Mouse (Mus musculus): ENCODE data around the gene Smyd3.

Gene Smyd3

DNA sequence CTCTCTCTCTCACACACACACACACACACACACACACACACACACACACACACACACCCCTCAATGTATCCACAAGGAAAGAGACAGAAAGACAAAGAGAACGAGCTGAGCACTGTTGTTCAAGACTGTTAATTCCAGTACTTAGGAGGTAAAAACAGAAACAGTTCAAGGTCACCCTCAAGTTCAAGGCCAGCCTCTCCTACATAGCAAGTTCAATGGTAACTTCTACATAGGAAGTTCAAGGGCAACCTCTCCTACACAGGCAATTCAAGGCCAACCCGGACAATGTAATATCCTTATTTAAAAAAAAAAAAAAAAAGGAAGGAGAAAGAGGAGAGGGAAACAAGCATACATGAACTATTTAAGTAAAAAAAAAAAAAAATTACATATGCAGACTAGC lies 30.6 kb downstream of the Smyd3 start:
- CTCF ChIA-PET: interaction anchor here in 1 of 4 experiments (0.6 kb wide), 1 partner anchor 248 kb away, joined by 13 read pairs; no protein-coding TSS in a partner anchor
- POLR2A ChIA-PET: interaction anchor here (0.6 to 4.0 kb wide), 8 partner anchors 10 to 139 kb away, joined by 3 to 13 read pairs (median 4); no protein-coding TSS in a partner anchor

DNA sequence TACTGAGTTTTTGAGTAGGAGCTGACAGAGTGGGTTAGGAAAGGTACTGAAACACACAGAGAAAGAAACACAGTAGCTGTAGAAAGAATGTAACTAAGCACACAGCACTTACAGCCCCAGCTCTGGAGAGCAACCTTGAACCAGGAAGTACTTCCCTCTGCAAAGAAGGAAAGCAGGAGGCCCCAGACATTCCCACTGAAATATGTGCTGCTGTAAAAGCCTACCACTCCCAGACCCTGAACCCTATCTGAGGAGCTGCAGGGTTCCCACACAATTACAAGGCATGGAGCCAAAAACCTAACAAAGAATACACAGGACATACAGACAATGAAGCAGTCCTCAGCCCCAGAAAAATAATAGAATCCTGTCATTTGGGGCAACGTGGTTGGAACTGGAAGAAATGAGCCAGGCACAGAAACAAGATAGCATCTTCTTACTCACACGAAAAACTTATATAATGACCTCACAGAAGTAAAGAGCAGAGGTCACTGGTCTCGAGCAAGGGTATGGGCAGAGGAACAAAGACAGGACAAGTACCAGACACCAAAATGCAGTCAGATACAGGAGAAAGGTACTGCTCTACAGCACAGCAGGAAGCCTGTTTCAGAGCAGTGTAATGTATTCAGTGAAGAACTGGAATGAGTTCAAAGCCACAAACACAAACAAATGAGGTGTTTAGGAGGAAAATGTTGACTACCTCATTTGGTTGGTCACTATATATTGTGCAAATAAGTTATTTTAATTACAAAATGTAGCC lies 31.9 kb downstream of the Smyd3 start:
- POLR2A ChIA-PET: interaction anchor here in 2 of 4 experiments (1.0 to 1.9 kb wide), 3 partner anchors 10 to 21 kb away, joined by 3 to 4 read pairs (median 3); no protein-coding TSS in a partner anchor
- CTCF ChIA-PET: interaction anchor here in 2 of 4 experiments (0.6 to 1.5 kb wide), 2 partner anchors 17 to 26 kb away, joined by 5 to 6 read pairs; no protein-coding TSS in a partner anchor

DNA sequence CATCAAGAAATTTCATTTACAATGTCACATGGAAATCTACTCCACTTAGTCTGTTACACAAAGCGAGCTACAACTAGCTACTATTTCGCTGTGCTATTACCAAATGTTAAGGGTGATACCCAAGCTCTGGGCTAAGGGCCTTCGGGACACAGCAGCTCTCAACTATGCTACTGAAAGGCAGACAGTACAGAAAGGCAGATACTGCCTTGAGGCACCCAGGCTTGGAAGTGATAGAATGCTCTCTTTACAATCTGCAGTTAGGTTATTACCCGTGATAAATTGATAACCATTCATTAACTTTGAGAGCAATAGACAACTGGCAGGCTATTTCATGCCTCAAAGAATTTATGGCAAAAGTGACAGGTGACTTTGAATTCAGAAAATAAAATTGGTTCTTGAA lies 37.0 kb downstream of the Smyd3 start:
- POLR2A ChIA-PET: no interaction called here

GRCm38 (mm10) chr1:179477157-179477902 lies 40.5 kb downstream of the Smyd3 start:
- ChIA-PET CTCF (interaction anchor here in 2 of 4 experiments (1.0 to 1.7 kb wide), 5 partner anchors 9 to 950 kb away, joined by 3 to 5 read pairs (median 4); no protein-coding TSS in a partner anchor), POLR2A (interaction anchor here in 3 of 4 experiments (0.5 to 3.0 kb wide), 8 partner anchors 10 to 94 kb away, joined by 3 to 22 read pairs (median 3); partner anchors contain the start of gene Smyd3 (in 1 of the 3))

More for the DNA sequence above, 37.0 kb downstream of the Smyd3 start:
- CTCF ChIA-PET: no interaction called here

DNA sequence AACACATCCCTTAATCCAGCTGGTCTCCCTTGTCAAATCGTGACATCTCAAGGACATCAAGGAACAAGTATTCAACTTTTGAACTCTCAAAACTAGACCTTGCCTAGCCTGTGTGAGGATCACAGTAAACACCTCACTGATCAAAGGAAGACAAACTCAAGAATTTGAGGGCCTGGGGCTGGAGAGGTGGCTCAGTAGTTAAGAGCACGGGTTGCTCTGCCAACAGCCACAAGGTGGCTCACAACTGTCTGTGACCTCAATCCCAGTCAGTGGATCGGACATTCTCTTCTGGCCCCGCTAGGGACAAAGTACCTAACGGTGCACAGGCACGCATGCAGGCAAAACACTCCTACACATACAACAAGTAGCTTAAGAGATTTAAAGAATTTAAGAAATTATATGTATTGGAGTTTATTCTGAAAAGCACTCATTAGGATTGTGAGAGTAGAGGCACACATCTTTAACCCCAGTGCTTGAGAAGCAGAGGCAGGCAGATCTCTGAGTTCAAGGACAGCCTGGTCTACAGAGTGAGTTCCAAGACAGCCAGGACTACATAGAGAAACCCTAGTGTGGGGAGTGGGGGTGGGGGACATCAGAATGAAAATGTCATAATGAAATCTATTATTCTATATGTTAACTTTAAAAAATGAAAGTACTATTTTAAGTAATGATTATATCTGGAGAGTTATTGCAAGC lies 41.2 kb downstream of the Smyd3 start:
- POLR2A ChIA-PET: interaction anchor here in 2 of 4 experiments (0.9 to 3.0 kb wide), 8 partner anchors 9 to 68 kb away, joined by 3 to 22 read pairs (median 4); partner anchors contain the start of gene Smyd3 (in 1 of the 2)

DNA sequence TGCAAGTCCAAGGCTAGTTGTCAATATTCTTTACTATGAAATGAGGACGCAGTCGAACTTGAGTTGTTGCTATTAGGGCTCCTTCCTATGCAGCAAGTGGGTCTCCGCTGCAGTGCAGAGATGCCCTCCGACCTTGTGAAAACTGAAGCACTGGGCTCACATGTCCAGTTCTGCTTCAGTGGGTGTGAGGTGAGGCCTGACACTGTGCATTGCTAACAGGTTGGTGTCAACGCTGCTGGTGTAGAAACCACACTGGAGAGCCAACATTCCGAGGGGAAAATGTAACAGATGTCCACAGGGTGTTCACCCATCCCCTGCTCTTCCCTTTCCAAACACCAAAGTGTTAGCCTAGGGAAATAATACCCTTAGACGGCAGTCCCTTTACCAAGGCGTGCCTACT lies 43.1 kb downstream of the Smyd3 start:
- ChIA-PET POLR2A (interaction anchor here in 1 of 4 experiments (1.6 to 4.0 kb wide), 2 partner anchors 11 to 17 kb away, joined by 5 to 35 read pairs; no protein-coding TSS in a partner anchor), CTCF (interaction anchor here in 1 of 4 experiments (1.1 kb wide), 1 partner anchor 10 kb away, joined by 3 read pairs; no protein-coding TSS in a partner anchor)

More for the DNA sequence above, 41.2 kb downstream of the Smyd3 start:
- CTCF ChIA-PET: interaction anchor here in 2 of 4 experiments (0.7 to 1.7 kb wide), 5 partner anchors 8 to 949 kb away, joined by 3 to 5 read pairs (median 3); no protein-coding TSS in a partner anchor

DNA sequence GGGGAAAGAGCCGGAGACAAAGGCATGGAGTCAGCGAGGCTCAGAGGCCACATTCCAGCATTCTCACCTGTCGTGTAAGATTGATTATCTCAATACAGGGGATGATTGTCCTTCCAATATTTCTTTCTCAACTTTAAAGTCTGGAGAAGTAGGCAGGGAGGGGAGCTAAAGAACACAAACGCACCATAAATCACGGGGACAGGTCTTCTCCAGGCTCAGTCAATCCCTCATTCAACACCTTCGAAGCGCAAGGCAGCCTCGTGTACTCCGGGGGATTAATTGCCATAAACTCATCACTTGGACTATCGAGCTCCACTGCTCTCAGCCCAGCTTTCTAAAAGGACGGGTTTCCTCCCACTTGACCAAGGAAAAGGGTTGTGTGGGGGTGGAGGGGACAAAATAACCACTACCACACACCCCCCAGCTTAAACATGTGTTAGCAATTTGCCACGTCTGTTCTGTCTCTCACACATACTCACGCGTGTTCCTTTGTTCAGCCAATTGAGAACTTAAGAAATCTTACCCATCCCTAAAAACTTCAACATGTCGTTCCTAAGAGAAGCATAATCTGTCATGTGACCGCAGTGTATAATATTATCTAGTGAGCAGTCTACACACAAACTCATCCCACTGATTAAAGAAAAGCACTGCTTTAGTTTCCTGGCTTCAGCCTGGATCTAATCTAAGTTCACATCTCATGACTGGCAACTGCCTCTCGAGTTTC lies 43.8 kb downstream of the Smyd3 start:
- ChIA-PET CTCF (interaction anchor here in 2 of 4 experiments (0.6 to 1.1 kb wide), 3 partner anchors 9 to 1949 kb away, joined by 3 to 9 read pairs (median 5); no protein-coding TSS in a partner anchor), POLR2A (interaction anchor here in 3 of 4 experiments (0.6 to 4.0 kb wide), 10 partner anchors 9 to 387 kb away, joined by 3 to 35 read pairs (median 4); no protein-coding TSS in a partner anchor)

- CTCF ChIA-PET: interaction anchor here in 3 of 4 experiments (0.7 to 1.3 kb wide), 3 partner anchors 10 to 91 kb away, joined by 3 to 5 read pairs (median 4); no protein-coding TSS in a partner anchor
- POLR2A ChIA-PET: interaction anchor here in 2 of 4 experiments (0.8 to 2.9 kb wide), 9 partner anchors 8 to 934 kb away, joined by 3 to 16 read pairs (median 3); no protein-coding TSS in a partner anchor
Measured at GRCm38 (mm10) chr1:179467970-179468369, 49.9 kb downstream of the Smyd3 start.

- ChIA-PET POLR2A (interaction anchor here (0.6 to 3.8 kb wide), 26 partner anchors 9 to 925 kb away, joined by 3 to 35 read pairs (median 4); partner anchors contain the start of genes Smyd3 (in 2 of the 4) and Cnst (in 1 of the 4)), CTCF (interaction anchor here in 2 of 4 experiments (0.6 to 3.8 kb wide), 5 partner anchors 11 to 824 kb away, joined by 3 to 18 read pairs (median 4); no protein-coding TSS in a partner anchor)
Measured at GRCm38 (mm10) chr1:179462376-179462775, 55.5 kb downstream of the Smyd3 start.

DNA sequence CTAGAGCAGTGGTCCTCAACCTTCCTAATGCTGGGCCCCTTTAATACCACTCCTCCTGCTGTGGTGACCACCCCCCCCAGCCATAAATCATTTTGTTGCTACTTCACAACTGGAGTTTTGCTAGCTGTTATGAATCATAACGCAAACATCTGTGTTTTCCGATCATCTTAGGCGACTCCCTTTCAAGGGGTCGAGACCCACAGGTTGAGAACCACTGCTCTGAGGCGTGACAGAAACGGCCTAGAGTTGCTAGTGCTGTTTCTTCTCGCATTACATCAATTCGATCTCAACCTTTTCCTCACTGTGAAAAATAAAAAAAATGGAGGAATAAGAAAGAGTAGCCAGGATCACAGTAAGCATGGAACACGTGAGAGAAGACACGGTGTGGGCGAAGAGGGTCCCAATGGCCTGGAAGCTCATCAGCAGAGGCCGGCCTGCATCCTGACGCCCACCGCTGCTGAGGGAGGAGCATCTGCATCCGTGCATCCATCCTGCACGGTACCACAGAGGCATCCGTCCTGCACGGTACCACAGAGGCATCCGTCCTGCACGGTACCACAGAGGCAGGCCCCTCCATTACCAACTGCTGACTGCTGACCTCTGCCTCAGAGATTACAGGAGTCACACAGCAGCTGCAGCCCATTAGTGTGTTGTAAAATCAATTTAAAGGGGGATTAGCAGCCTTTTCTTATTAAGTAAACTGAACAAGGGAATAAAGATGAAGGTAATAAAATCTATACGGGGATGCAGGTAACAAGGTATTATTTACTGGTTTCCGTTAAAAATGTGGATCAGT lies 56.6 kb downstream of the Smyd3 start:
- POLR2A ChIA-PET: interaction anchor here in 1 of 4 experiments (0.6 to 3.8 kb wide), 10 partner anchors 9 to 160 kb away, joined by 3 to 35 read pairs (median 4); no protein-coding TSS in a partner anchor
- CTCF ChIA-PET: interaction anchor here (0.6 to 3.8 kb wide), 4 partner anchors 9 to 265 kb away, joined by 3 to 18 read pairs (median 3); no protein-coding TSS in a partner anchor

GRCm38 (mm10) chr1:179458987-179459368 lies 58.9 kb downstream of the Smyd3 start:
- CTCF ChIA-PET: interaction anchor here in 1 of 4 experiments (1.3 kb wide), 1 partner anchor 8 kb away, joined by 5 read pairs; no protein-coding TSS in a partner anchor
- POLR2A ChIA-PET: interaction anchor here in 1 of 4 experiments (0.8 to 3.5 kb wide), 7 partner anchors 8 to 57 kb away, joined by 3 to 16 read pairs (median 4); no protein-coding TSS in a partner anchor

DNA sequence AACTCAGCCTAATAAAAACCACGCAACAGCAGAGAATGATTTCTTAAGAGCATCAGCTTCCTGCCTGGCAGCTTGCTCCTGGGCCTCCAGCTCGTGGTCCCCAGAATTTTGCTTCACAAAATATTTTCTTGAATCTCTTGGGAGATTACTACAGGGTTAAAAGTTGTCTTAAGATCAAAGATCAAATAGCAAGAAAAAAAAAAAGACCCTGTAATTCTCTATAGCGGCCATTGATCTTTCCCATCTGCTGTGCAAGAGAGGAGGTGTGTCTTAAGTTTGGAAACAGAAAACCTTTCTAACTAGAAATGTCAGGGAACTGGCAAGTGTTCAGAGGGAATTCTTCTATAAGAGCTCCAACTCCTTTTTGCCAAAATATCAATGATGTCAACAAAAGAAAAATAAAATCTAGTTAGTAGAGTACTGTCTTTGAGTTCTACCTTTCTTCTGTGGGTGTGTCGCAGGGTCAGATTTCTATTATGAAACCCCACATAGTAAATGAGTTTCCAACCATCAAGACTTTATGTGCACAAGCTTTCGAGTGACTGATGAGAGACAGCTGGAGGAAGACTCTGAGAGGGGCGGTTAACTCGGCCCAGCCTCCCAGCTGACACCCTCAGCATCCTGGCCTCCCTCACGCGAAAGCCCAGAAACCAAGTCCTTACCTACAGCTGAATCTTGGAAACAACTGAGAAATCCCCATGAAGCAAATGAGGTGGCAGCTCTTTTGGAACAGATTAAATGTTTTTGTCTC lies 59.4 kb downstream of the Smyd3 start:
- ChIA-PET POLR2A (interaction anchor here in 2 of 4 experiments (0.7 to 3.5 kb wide), 11 partner anchors 8 to 101 kb away, joined by 3 to 16 read pairs (median 4); no protein-coding TSS in a partner anchor), CTCF (interaction anchor here in 1 of 4 experiments (0.6 kb wide), 1 partner anchor 103 kb away, joined by 4 read pairs; no protein-coding TSS in a partner anchor)

GRCm38 (mm10) chr1:179454600-179454999 lies 63.2 kb downstream of the Smyd3 start:
- CTCF ChIA-PET: no interaction called here
- POLR2A ChIA-PET: interaction anchor here in 2 of 4 experiments (4.4 to 4.6 kb wide), 2 partner anchors 8 to 9 kb away, joined by 28 to 32 read pairs; no protein-coding TSS in a partner anchor

DNA sequence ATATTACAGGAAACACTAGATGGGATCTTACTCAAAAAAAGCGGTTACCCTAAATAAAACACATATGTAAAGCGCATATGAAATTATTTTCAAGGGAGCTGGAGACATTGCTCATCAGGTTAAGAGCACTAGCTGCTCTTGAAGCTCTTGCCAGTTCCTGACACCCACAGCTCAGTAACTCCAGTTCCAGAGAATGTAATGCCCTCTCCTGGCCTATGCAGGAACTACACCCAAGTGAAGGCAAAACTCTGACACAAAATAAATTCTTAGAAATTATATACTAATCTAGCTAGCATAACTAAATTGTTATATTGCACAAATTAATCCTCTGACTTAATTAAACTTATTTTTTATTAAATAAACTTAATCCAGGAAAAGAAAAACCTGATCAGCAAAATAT lies 66.6 kb downstream of the Smyd3 start:
- POLR2A ChIA-PET: interaction anchor here in 2 of 4 experiments (0.5 to 4.6 kb wide), 12 partner anchors 9 to 138 kb away, joined by 3 to 32 read pairs (median 4); no protein-coding TSS in a partner anchor
- CTCF ChIA-PET: interaction anchor here (0.5 to 1.8 kb wide), 37 partner anchors 9 to 920 kb away, joined by 3 to 18 read pairs (median 3); no protein-coding TSS in a partner anchor

DNA sequence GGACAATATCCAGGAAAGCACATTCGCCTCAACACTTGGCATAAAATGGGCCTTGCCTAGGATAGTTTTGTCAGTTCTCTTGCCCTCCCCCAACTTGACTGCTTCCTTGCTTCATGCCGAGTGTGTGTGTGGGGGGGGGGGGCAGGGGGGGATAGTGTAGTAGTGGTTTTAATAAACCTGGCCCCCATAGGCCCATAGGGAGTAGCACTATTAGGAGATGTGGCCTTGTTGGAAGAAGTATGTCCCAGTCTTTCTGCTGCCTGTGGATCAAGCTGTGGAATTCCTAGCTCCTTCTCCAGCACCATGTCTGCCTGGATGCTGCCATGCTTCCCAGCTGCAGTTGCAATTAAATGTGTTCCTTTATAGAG lies 71.0 kb downstream of the Smyd3 start:
- CTCF ChIA-PET: interaction anchor here in 1 of 4 experiments (0.6 to 0.7 kb wide), 2 partner anchors 273 to 752 kb away, joined by 3 read pairs; no protein-coding TSS in a partner anchor
- POLR2A ChIA-PET: interaction anchor here in 1 of 4 experiments (0.5 to 1.1 kb wide), 3 partner anchors 11 to 938 kb away, joined by 3 to 5 read pairs (median 3); no protein-coding TSS in a partner anchor
